Comparison of ENCODE assay signal across 20 mouse cellular contexts in genomic region chr4:130302285-130302870, GRCm38 (mm10). TPM values are rescaled to one million over a fixed set of nuclear protein-coding genes. Genes with fewer than 3 reads are reported as not detected.
DNase-seq lines count a peak whose midpoint lies in the region; ATAC-seq lines count a peak whose summit lies in the region.
"Had no signal": no experiment of that assay in that cellular context is flagged by ENCODE, and none has a peak within 500 bp of the region (broad histone marks: within the 10 kb centered on the region; RNA-seq: fewer than 3 reads in every experiment).

No protein-coding gene starts in this region.

- no peak overlapping the region for H3K27ac ChIP-seq in liver, embryonic 12.5 days
- H3K27ac ChIP-seq: forebrain, embryonic 10.5 days; heart, embryonic 13.5 days; hindbrain, embryonic 15.5 days had no signal

- H3K4me3 ChIP-seq in liver, embryonic 12.5 days, result no peak overlapping the region
- H3K4me3 ChIP-seq: forebrain, embryonic 10.5 days; heart, embryonic 13.5 days; hindbrain, embryonic 15.5 days had no signal

- peak overlapping the region; percentile 36 for H3K4me2 ChIP-seq in liver, embryonic 12.5 days
- H3K4me2 ChIP-seq: heart, embryonic 13.5 days; hindbrain, embryonic 15.5 days had no signal

- H3K27me3 ChIP-seq in liver, embryonic 12.5 days (replicated peaks), result peaks cover 46% of the 10 kb centered on the region

- no peaks in the 10 kb centered on the region for H3K9me3 ChIP-seq in liver, embryonic 12.5 days (replicated peaks)
- H3K9me3 ChIP-seq: forebrain, embryonic 10.5 days; heart, embryonic 13.5 days; hindbrain, embryonic 15.5 days had no signal

- H3K4me1 ChIP-seq in liver, embryonic 12.5 days, result peaks cover 44% of the 10 kb centered on the region

- H3K36me3 ChIP-seq in liver, embryonic 12.5 days, result no peaks in the 10 kb centered on the region
- H3K36me3 ChIP-seq: forebrain, embryonic 10.5 days; heart, embryonic 13.5 days; hindbrain, embryonic 15.5 days had no signal

- no peak overlapping the region for H3K9ac ChIP-seq in liver, embryonic 12.5 days
- H3K9ac ChIP-seq: heart, embryonic 13.5 days; hindbrain, embryonic 15.5 days had no signal

- peak; percentile 72 for ATAC-seq in liver, embryonic 12.5 days
- peak; percentile 77 for ATAC-seq in megakaryocyte-erythroid progenitor cell, adult 5-6 weeks (replicated peaks; ENCODE audit: low FRiP score, low TSS enrichment, poor library complexity, severe bottlenecking)
- ATAC-seq in inflammation-experienced regulatory T-cells, adult 6 months, result no peak
- ATAC-seq: intestine, embryonic 16.5 days had no signal

- WGBS in liver, embryonic 12.5 days (ENCODE audit: insufficient replicate concordance), result 31% methylated on average over 12 of the region's 12 CpGs

- peak; percentile 17 for DNase-seq in embryo, embryonic 10 days (ENCODE audit: low spot score)
- no peak for DNase-seq in embryo, embryonic 10.5 days (ENCODE audit: low spot score)
- DNase-seq in R1 (ENCODE audit: low read depth, low spot score), result peak; percentile 85
- no peak for DNase-seq in adrenal gland, adult 18-20 months (ENCODE audit: low spot score in 2 of 2)
- DNase-seq in spleen, adult 12 weeks (ENCODE audit: low spot score), result no peak
- DNase-seq: adrenal gland, adult 8-10 months; cerebellum, adult 9-11 months; lung, postnatal 10 days; right cerebral cortex, postnatal 4 days had no signal

RNA-seq across cellular contexts. Expression of gene Fabp3, which starts 6.0 kb away (rescaled TPM):
- polyA plus RNA-seq in liver, embryonic 12.5 days (2016; fragmentation: Nextera tagmentation; extraction: Ambion mirVana), result 1.3 and 1.5 TPM in 2 replicates
- not detected in 2 replicates for total RNA-seq in megakaryocyte-erythroid progenitor cell, adult 5-6 weeks (2014; fragmentation: Nextera tagmentation)
- total RNA-seq in megakaryocyte-erythroid progenitor cell, adult 5-6 weeks (2017), result not detected in 2 replicates
- total RNA-seq in adrenal gland, adult 18-20 months (2021), result 100 to 1,000 TPM in 1 of 2 experiments, 10 to 100 TPM in 1; 61.4 to 128 TPM
- polyA plus RNA-seq in inflammation-experienced regulatory T-cells, adult 6 months (2017; shearing (Covaris generic)), result 1 to 10 TPM in 1 of 3 experiments, not detected in 2; 1.6 TPM
- total RNA-seq: granulocyte monocyte progenitor cell, adult 5-6 weeks; neutrophil, adult 5-6 weeks had no signal

RNA-seq across cellular contexts. Expression of gene Gm10570, which starts 6.1 kb away (rescaled TPM):
- polyA plus RNA-seq in liver, embryonic 12.5 days (2016; fragmentation: Nextera tagmentation; extraction: Ambion mirVana), result not detected in 2 replicates
- not detected in 2 replicates for total RNA-seq in megakaryocyte-erythroid progenitor cell, adult 5-6 weeks (2014; fragmentation: Nextera tagmentation)
- total RNA-seq in megakaryocyte-erythroid progenitor cell, adult 5-6 weeks (2017), result not detected in 2 replicates
- not detected for total RNA-seq in adrenal gland, adult 18-20 months (2021)
- not detected for polyA plus RNA-seq in inflammation-experienced regulatory T-cells, adult 6 months (2017; shearing (Covaris generic))
- total RNA-seq: granulocyte monocyte progenitor cell, adult 5-6 weeks; midbrain, postnatal 0 days; neutrophil, adult 5-6 weeks had no signal
- polyA plus RNA-seq: embryonic facial prominence, embryonic 14.5 days; forebrain, embryonic 10.5 days; intestine, embryonic 16.5 days had no signal

RNA-seq across cellular contexts. Expression of gene Serinc2, which starts 23.4 kb away (rescaled TPM):
- polyA plus RNA-seq in liver, embryonic 12.5 days (2016; fragmentation: Nextera tagmentation; extraction: Ambion mirVana), result 1.7 and 3.1 TPM in 2 replicates
- not detected in 2 replicates for total RNA-seq in megakaryocyte-erythroid progenitor cell, adult 5-6 weeks (2014; fragmentation: Nextera tagmentation)
- total RNA-seq in megakaryocyte-erythroid progenitor cell, adult 5-6 weeks (2017), result not detected in 2 replicates
- 1 to 10 TPM; 1.7 to 2.8 TPM for total RNA-seq in adrenal gland, adult 18-20 months (2021)
- under 1 TPM in 2 of 3 experiments, not detected in 1; 0.39 to 0.75 TPM for polyA plus RNA-seq in inflammation-experienced regulatory T-cells, adult 6 months (2017; shearing (Covaris generic))
- total RNA-seq: granulocyte monocyte progenitor cell, adult 5-6 weeks; neutrophil, adult 5-6 weeks had no signal

RNA-seq across cellular contexts. Expression of gene Zcchc17, which starts 57.4 kb away (rescaled TPM):
- 52.1 and 52.9 TPM in 2 replicates for polyA plus RNA-seq in liver, embryonic 12.5 days (2016; fragmentation: Nextera tagmentation; extraction: Ambion mirVana)
- total RNA-seq in megakaryocyte-erythroid progenitor cell, adult 5-6 weeks (2014; fragmentation: Nextera tagmentation), result 37.6 and 62.0 TPM in 2 replicates
- 80.6 and 99.6 TPM in 2 replicates for total RNA-seq in megakaryocyte-erythroid progenitor cell, adult 5-6 weeks (2017)
- total RNA-seq in adrenal gland, adult 18-20 months (2021), result 10 to 100 TPM; 40.4 to 46.0 TPM
- polyA plus RNA-seq in inflammation-experienced regulatory T-cells, adult 6 months (2017; shearing (Covaris generic)), result 10 to 100 TPM; 69.3 to 84.5 (median 79.9) TPM

RNA-seq across cellular contexts. Expression of gene Snrnp40, which starts 57.6 kb away (rescaled TPM):
- polyA plus RNA-seq in liver, embryonic 12.5 days (2016; fragmentation: Nextera tagmentation; extraction: Ambion mirVana), result 112 and 119 TPM in 2 replicates
- 96.3 and 106 TPM in 2 replicates for total RNA-seq in megakaryocyte-erythroid progenitor cell, adult 5-6 weeks (2014; fragmentation: Nextera tagmentation)
- total RNA-seq in megakaryocyte-erythroid progenitor cell, adult 5-6 weeks (2017), result 83.7 and 96.3 TPM in 2 replicates
- total RNA-seq in adrenal gland, adult 18-20 months (2021), result 10 to 100 TPM; 27.3 to 34.9 TPM
- polyA plus RNA-seq in inflammation-experienced regulatory T-cells, adult 6 months (2017; shearing (Covaris generic)), result 10 to 100 TPM; 53.6 to 63.4 (median 62.1) TPM

Comparison
In these comparisons a context has a peak if more than half of its experiments do, and no peak if none do; other contexts are left out.
1. DNase-seq: peak in embryo, embryonic 10 days (single experiment) and R1 (single experiment); none in embryo, embryonic 10.5 days (single experiment), adrenal gland, adult 18-20 months (0 of 2) and spleen, adult 12 weeks (single experiment).
2. RNA of gene Fabp3, which starts 6.0 kb away (total RNA-seq): 61.4 to 128 TPM in adrenal gland, adult 18-20 months; not detected in megakaryocyte-erythroid progenitor cell, adult 5-6 weeks; every median in the first group is over 10 times any median in the second.